Mouse (Mus musculus): ENCODE measurements around the gene Ttc7.

The Ttc7 gene

DNA sequence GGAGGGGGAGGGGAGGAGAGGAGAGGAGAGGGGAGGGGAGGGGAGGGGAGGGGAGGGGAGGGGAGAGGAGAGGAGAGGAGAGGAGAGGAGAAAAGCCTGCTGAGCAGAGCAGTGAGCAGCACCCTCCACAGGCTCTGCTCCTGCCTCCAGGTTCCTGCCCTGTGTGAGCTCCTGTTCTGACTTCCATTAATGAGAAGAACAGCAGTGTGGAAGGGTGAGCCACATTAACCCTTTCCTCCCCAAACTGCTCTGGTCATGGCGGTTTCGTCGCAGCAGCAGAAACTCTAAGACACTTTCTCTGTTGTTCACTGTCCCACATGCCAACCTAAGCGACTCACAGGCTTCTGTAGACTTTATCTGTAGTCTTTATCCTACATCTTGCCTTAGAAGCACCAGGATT lies 124.0 kb downstream of the Ttc7 start:
- no peak for DNase-seq (ENCODE audit: low read depth, low spot score)

DNA sequence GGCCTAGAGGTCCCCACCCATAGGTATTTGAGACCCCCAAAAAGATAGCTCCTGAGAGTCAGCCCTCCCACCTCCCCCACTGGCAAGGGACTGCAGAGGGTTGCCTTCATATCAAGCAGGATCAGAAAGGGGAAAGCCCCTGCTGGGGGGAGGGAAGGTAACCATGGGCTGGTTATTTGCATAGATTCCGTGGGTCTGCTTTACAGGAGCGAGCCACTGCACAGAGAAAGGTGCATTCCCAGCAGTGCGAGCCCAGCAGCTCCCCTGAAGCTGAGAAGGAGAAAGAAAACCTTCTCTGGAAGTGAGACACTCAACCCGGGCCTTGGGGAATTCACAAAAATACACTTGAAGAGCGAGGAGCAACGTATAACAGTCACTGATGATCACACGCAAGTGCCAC lies 135.4 kb downstream of the Ttc7 start:
- no peak for DNase-seq (ENCODE audit: low read depth, low spot score)

DNA sequence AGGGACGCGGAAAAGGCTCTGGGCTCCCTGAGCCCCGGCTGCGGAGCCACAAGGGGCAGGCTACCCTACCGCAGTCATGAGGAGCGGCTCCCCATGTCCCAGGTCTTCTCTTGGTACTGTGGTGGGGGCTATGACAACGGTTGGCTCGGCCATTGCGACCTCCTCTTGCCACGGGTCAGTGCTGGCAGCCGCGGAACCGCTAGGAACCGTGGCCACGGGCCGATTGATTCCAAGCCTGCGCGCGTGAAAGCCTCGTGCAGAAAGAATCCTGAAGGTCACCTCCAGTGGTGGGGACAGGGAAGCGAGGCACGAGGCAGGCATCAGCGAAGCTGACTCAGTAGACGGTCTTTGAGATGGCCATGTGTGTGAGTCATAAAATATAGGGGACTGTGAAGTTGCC lies 144.8 kb downstream of the Ttc7 start, which contains the start of gene Stpg4:
Stpg4 (minus strand) TSS at position 231 of the 400 bp plus-strand sequence.
- no peak for DNase-seq (ENCODE audit: low read depth, low spot score)

DNA sequence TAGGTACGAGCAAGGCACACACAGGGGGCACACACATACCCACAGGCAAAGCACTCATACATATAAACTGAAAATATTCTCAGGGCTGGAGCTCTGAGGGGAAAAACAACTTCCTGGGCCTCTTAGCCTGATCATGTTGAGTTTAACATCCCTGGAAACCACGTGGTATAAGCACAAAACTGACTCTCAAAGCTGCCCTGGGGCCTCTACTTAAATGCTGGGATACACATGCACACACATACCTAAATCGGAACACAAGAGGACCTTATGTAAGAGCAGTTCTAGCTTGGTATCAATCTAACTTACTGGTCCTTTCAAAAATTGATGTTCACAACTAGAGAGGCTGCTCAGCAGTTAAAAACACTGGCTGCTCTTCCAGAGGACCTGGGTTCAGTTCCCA lies 146.7 kb downstream of the Ttc7 start:
- DNase-seq (ENCODE audit: low read depth, low spot score) = no peak
